In the genomic region with DNA sequence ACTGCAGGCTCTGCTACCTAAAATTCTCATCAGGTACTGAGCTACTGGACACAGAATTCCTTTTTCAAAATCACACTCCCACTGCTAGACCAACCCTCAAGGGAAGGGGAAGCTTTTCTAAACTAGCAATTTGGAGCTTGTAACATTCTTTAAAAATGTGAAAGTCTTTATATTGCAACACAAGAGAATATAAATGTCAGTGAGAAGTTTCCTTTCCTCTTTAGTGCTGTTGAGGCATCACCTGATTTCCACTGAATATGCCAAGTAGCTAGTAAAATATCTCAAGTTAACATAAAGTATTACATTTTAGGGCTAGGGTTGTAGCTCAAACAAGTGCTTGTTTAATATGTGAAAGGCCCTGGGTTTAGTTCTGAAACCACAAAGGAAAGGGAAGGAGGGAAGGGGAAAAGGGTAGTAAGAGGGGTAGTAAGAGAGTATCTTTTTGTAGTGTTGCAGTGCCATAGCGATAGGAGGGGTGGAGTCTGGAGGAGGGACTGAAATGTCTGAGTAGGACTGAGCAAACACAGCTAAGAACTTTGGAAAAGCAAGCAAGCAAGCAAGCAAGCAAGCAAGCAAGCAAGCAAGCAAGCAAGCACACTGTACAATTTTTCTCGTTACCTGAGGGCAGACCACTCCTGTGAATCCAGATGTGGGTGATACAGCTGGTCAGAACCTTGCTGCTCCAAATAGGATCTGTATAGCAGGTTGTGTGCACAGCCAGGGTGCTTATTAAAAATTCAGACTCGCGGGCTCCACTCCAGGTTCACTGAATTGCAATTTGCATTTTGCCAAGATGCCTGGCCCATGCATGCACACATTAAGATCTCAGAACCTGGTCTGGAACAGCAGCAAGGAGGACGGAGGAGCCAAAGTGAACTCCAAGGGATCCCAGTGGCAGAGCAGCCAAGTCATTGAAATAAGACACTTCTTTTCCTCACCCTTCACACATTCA, we compare ENCODE assay signal across 19 mouse cellular contexts. TPM values are rescaled to one million over a fixed set of nuclear protein-coding genes. Genes with fewer than 3 reads are reported as not detected.
A peak's percentile ranks its signal among the peaks of the same experiment; 100 is the strongest.
DNase-seq lines count a peak whose midpoint lies in the region; ATAC-seq lines count a peak whose summit lies in the region.
"Had no signal": no experiment of that assay in that cellular context is flagged by ENCODE, and none has a peak within 500 bp of the region (broad histone marks: within the 10 kb centered on the region; RNA-seq: fewer than 3 reads in every experiment).

No protein-coding gene starts in this region.

- no peak overlapping the region for H3K4me2 ChIP-seq in limb, embryonic 12.5 days
- H3K4me2 ChIP-seq: liver, embryonic 15.5 days had no signal

- H3K27me3 ChIP-seq in limb, embryonic 12.5 days, result no peaks in the 10 kb centered on the region
- no peaks in the 10 kb centered on the region for H3K27me3 ChIP-seq in limb, embryonic 10.5 days (ENCODE audit: low read depth, poor library complexity, severe bottlenecking)
- H3K27me3 ChIP-seq: liver, embryonic 15.5 days had no signal

- 35% methylated on average over 5 of the region's 5 CpGs for WGBS in limb, embryonic 12.5 days
- 40% methylated on average over 5 of the region's 5 CpGs for WGBS in limb, embryonic 10.5 days

- DNase-seq in cerebellum, postnatal 14 days, result peak; percentile 10 to 32
- no peak for DNase-seq in cerebellum, adult 11 months
- no peak for DNase-seq in limb, embryonic 10.5 days (ENCODE audit: low spot score)
- no peak for DNase-seq in heart, adult 18-20 months
- no peak for DNase-seq in layer of hippocampus, adult 9-11 months
- DNase-seq: adrenal gland, postnatal 10 days; cerebellum, adult 9-10 months; gastrocnemius, postnatal 14 days; kidney, adult 9 months; lung, postnatal 4 days; midbrain, embryonic 14.5 days had no signal

- no peak overlapping the region for H3K4me3 ChIP-seq in limb, embryonic 12.5 days (replicated peaks)
- no peak overlapping the region for H3K4me3 ChIP-seq in limb, embryonic 10.5 days
- H3K4me3 ChIP-seq: hindbrain, embryonic 10.5 days; liver, embryonic 15.5 days had no signal

- no peak overlapping the region for H3K9ac ChIP-seq in limb, embryonic 12.5 days (replicated peaks)
- H3K9ac ChIP-seq: liver, embryonic 15.5 days had no signal

- peak overlapping the region; percentile 23; the same call in 1 of the 2 replicates for H3K27ac ChIP-seq in limb, embryonic 12.5 days
- no peak overlapping the region for H3K27ac ChIP-seq in limb, embryonic 10.5 days
- H3K27ac ChIP-seq: hindbrain, embryonic 10.5 days; liver, embryonic 15.5 days had no signal

- H3K36me3 ChIP-seq in limb, embryonic 12.5 days, result no peaks in the 10 kb centered on the region
- no peaks in the 10 kb centered on the region for H3K36me3 ChIP-seq in limb, embryonic 10.5 days
- H3K36me3 ChIP-seq: hindbrain, embryonic 10.5 days; liver, embryonic 15.5 days had no signal

- peaks cover 13% of the 10 kb centered on the region for H3K4me1 ChIP-seq in limb, embryonic 12.5 days (replicated peaks)
- H3K4me1 ChIP-seq in limb, embryonic 10.5 days, result peaks cover 4% of the 10 kb centered on the region; the same call in 1 of the 2 replicates

- ATAC-seq in limb, embryonic 12.5 days (ENCODE audit: insufficient number of reproducible peaks, insufficient read depth, low FRiP score, low TSS enrichment, low read depth), result no peak
- ATAC-seq in granulocyte monocyte progenitor cell, adult 5-6 weeks (replicated peaks; ENCODE audit: poor library complexity, severe bottlenecking), result peak; percentile 72
- peak; percentile 61 for ATAC-seq in megakaryocyte-erythroid progenitor cell, adult 5-6 weeks (replicated peaks; ENCODE audit: low FRiP score, low TSS enrichment, poor library complexity, severe bottlenecking)

- H3K9me3 ChIP-seq in limb, embryonic 12.5 days, result no peaks in the 10 kb centered on the region
- no peaks in the 10 kb centered on the region for H3K9me3 ChIP-seq in limb, embryonic 10.5 days (replicated peaks)
- H3K9me3 ChIP-seq: hindbrain, embryonic 10.5 days; liver, embryonic 15.5 days had no signal

RNA-seq across cellular contexts. Expression of a gene that starts 7.5 kb away (rescaled TPM):
- 14.2 and 15.1 TPM in 2 replicates for polyA plus RNA-seq in limb, embryonic 12.5 days (2016; fragmentation: Nextera tagmentation; extraction: Ambion mirVana)
- 8.7 and 9.2 TPM in 2 replicates for polyA plus RNA-seq in limb, embryonic 10.5 days (2016; fragmentation: Nextera tagmentation; extraction: Ambion mirVana)
- 34.4 and 35.8 TPM in 2 replicates for total RNA-seq in granulocyte monocyte progenitor cell, adult 5-6 weeks (2014; fragmentation: Nextera tagmentation)
- 24.6 and 38.7 TPM in 2 replicates for total RNA-seq in granulocyte monocyte progenitor cell, adult 5-6 weeks (2017)
- 223 and 236 TPM in 2 replicates for total RNA-seq in megakaryocyte-erythroid progenitor cell, adult 5-6 weeks (2014; fragmentation: Nextera tagmentation)
- 225 and 282 TPM in 2 replicates for total RNA-seq in megakaryocyte-erythroid progenitor cell, adult 5-6 weeks (2017)
- 10 to 100 TPM; 11.7 to 14.6 TPM for total RNA-seq in heart, adult 18-20 months (2021)

RNA-seq across cellular contexts. Expression of a gene that starts 42.8 kb away (rescaled TPM):
- 0.04 TPM in 1 of 2 replicates, not detected in the other for polyA plus RNA-seq in limb, embryonic 12.5 days (2016; fragmentation: Nextera tagmentation; extraction: Ambion mirVana)
- not detected in 2 replicates for polyA plus RNA-seq in limb, embryonic 10.5 days (2016; fragmentation: Nextera tagmentation; extraction: Ambion mirVana)
- not detected in 2 replicates for total RNA-seq in granulocyte monocyte progenitor cell, adult 5-6 weeks (2014; fragmentation: Nextera tagmentation)
- total RNA-seq in granulocyte monocyte progenitor cell, adult 5-6 weeks (2017), result not detected in 2 replicates
- total RNA-seq in megakaryocyte-erythroid progenitor cell, adult 5-6 weeks (2014; fragmentation: Nextera tagmentation), result not detected in 2 replicates
- total RNA-seq in megakaryocyte-erythroid progenitor cell, adult 5-6 weeks (2017), result not detected in 2 replicates
- total RNA-seq in heart, adult 18-20 months (2021), result not detected
- total RNA-seq: gastrocnemius, postnatal 14 days; layer of hippocampus, postnatal 10 days; left cerebral cortex, postnatal 10 days had no signal
- polyA plus RNA-seq: heart, embryonic 14.5 days; hindbrain, embryonic 10.5 days; liver, embryonic 15.5 days; midbrain, embryonic 14.5 days had no signal

Comparison
In these comparisons a context has a peak if more than half of its experiments do, and no peak if none do; other contexts are left out.
1. DNase-seq: peak in cerebellum, postnatal 14 days (2 of 2); none in cerebellum, adult 11 months (single experiment), limb, embryonic 10.5 days (single experiment), heart, adult 18-20 months (0 of 2) and layer of hippocampus, adult 9-11 months (single experiment).
2. RNA of a gene that starts 7.5 kb away (total RNA-seq): 223 to 282 TPM in megakaryocyte-erythroid progenitor cell, adult 5-6 weeks; 24.6 to 38.7 TPM in granulocyte monocyte progenitor cell, adult 5-6 weeks and 11.7 to 14.6 TPM in heart, adult 18-20 months; every median in the first group is over 4 times any median in the second.